Mouse (Mus musculus) urinary bladder, postnatal 25 days (tissue): ENCODE data around the gene Bace1.
"Not testable (repeated sequence)": the region's sequence is repeated elsewhere in the genome, so short reads cannot be mapped to it uniquely, and the experiment has no call there.

Experiments used
- DNase-seq: peaks from one replicate; pipeline ENCODE4 v3.0.0; 2022; ENCODE audit warnings: low spot score

Gene Bace1

GRCm38 (mm10) chr9:45838069-45838433 lies 329 bp upstream of the Bace1 start:
- DNase-seq = no peak

- no peak for DNase-seq
Measured at GRCm38 (mm10) chr9:45839139-45839981, 980 bp downstream of the Bace1 start.

- no peak for DNase-seq
Measured at GRCm38 (mm10) chr9:45839982-45840300, 1.6 kb downstream of the Bace1 start.

- DNase-seq = no peak
Measured at GRCm38 (mm10) chr9:45840331-45840730, 2.0 kb downstream of the Bace1 start.

GRCm38 (mm10) chr9:45841458-45841857 lies 3.1 kb downstream of the Bace1 start:
- no peak for DNase-seq

GRCm38 (mm10) chr9:45843007-45843406 lies 4.6 kb downstream of the Bace1 start:
- DNase-seq = no peak

GRCm38 (mm10) chr9:45843780-45844179 lies 5.4 kb downstream of the Bace1 start:
- DNase-seq = no peak

GRCm38 (mm10) chr9:45845541-45845940 lies 7.2 kb downstream of the Bace1 start:
- no peak for DNase-seq

GRCm38 (mm10) chr9:45846176-45846575 lies 7.8 kb downstream of the Bace1 start:
- not testable (repeated sequence) for DNase-seq

- DNase-seq = no peak
Measured at GRCm38 (mm10) chr9:45846891-45847460, 8.6 kb downstream of the Bace1 start.

- no peak for DNase-seq
Measured at GRCm38 (mm10) chr9:45849528-45850408, 11.4 kb downstream of the Bace1 start.

GRCm38 (mm10) chr9:45850528-45851155 lies 12.3 kb downstream of the Bace1 start:
- DNase-seq = no peak

GRCm38 (mm10) chr9:45851330-45851729 lies 12.9 kb downstream of the Bace1 start:
- no peak for DNase-seq

GRCm38 (mm10) chr9:45851776-45852175 lies 13.4 kb downstream of the Bace1 start:
- DNase-seq = no peak

- no peak for DNase-seq
Measured at GRCm38 (mm10) chr9:45853695-45854094, 15.3 kb downstream of the Bace1 start.

- no peak for DNase-seq
Measured at GRCm38 (mm10) chr9:45854136-45854535, 15.8 kb downstream of the Bace1 start.

GRCm38 (mm10) chr9:45859364-45859763 lies 21.0 kb downstream of the Bace1 start:
- no peak for DNase-seq

GRCm38 (mm10) chr9:45861813-45862212 lies 23.4 kb downstream of the Bace1 start:
- no peak for DNase-seq

GRCm38 (mm10) chr9:45869181-45869580 lies 30.8 kb downstream of the Bace1 start:
- no peak for DNase-seq

GRCm38 (mm10) chr9:45870265-45870664 lies 31.9 kb downstream of the Bace1 start:
- DNase-seq = no peak

GRCm38 (mm10) chr9:45877928-45878327 lies 39.5 kb downstream of the Bace1 start:
- peak; percentile 33 for DNase-seq

- DNase-seq = no peak
Measured at GRCm38 (mm10) chr9:45893681-45894080, 55.3 kb downstream of the Bace1 start.
